Mouse (Mus musculus) cortical plate, adult 2 months (tissue): ENCODE results near the gene Lonp1. TPM values are rescaled to one million over a fixed set of nuclear protein-coding genes. Genes with fewer than 3 reads are reported as not detected.
"Not testable (repeated sequence)": the region's sequence is repeated elsewhere in the genome, so short reads cannot be mapped to it uniquely, and the experiment has no call there.

Source experiments
- H3K27ac ChIP-seq: fragments of 200-500 bp; 2 replicates; pipeline ENCODE4 v1.5.1; 2012; ENCODE audit warnings: low read length, control low read depth, inconsistent platforms; ENCODE audit not compliant: insufficient read depth
- H3K4me1 ChIP-seq: fragments of 200-500 bp; 2 replicates; pipeline ENCODE4 v1.6.1; 2011; ENCODE audit warnings: low read length; ENCODE audit not compliant: control insufficient read depth, insufficient read depth
- H3K4me3 ChIP-seq: fragments of 200-500 bp; 2 replicates; pipeline ENCODE4 v1.5.1; 2011; ENCODE audit warnings: mild to moderate bottlenecking, low read length, control low read depth; ENCODE audit not compliant: insufficient read depth
- CTCF ChIP-seq: fragments of 200-500 bp; IDR thresholded peaks from 2 replicates; pipeline ENCODE4 v1.5.1; 2011; ENCODE audit warnings: mild to moderate bottlenecking, control low read depth, low read length; ENCODE audit not compliant: insufficient read depth; ENCODE audit errors: extremely low read depth
- POLR2A ChIP-seq: fragments of 200-500 bp; IDR thresholded peaks from 2 replicates; pipeline ENCODE4 v1.6.1; 2011; ENCODE audit warnings: mild to moderate bottlenecking, low read length, control low read depth; ENCODE audit not compliant: insufficient read depth; ENCODE audit errors: extremely low read depth
- polyA plus RNA-seq: library from polyadenylated mRNA; depleted of rRNA; stranded (reverse); fragments of >200 nt; gene quantifications from 2 replicates; pipeline ENCODE4 v1.2.3, GENCODE M21; 2012

Lonp1 gene
- polyA plus RNA-seq, 1 experiment: 78.3 TPM

DNA sequence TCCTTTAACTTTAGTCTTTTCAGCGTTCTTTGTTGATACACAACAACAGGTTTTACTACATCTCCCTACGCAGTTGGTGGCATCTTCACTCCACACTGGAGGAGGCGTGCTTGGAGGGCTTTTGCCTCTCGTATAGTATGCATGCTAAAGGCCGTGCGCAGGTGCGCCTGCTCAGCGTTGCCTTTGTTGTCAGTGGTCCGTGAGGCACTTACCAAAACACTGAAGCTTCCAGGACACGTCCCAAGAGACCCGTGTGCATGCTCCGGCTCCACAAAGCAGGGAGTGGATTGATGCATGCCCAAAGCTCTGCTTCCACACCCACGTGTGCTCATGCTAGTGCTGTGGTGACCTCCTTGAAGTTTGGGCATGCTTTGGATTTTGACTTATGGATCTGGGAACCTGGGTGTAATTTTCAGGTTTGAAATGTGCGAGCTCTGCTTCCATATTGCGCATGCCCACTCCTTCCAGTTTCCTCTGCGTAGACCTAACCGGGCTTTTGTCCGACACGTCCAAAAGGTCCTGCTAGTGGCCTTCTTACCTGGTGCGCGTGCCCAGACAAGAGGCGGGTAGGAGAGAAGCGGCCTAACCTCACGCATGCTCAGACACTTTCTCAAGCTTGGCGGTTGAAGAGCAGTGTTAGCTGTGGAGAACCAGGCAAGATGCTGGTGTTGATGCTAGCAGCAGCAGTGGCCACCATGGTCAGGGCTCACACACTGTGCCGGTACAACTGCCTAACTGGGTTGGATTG is 1.0 kb upstream of the Lonp1 start, which contains the start of gene Catsperd:
TSS of gene Catsperd (plus strand) at position 614 of the 748 bp plus-strand sequence.
- TF ChIP-seq POLR2A: no peak
- TF ChIP-seq CTCF: no peak
- Histone ChIP-seq H3K27ac (no peak within 1 kb of the TSS), H3K4me1 (no peaks in the 10 kb centered on the region), H3K4me3 (peak within 1 kb of the TSS; percentile 35)

DNA sequence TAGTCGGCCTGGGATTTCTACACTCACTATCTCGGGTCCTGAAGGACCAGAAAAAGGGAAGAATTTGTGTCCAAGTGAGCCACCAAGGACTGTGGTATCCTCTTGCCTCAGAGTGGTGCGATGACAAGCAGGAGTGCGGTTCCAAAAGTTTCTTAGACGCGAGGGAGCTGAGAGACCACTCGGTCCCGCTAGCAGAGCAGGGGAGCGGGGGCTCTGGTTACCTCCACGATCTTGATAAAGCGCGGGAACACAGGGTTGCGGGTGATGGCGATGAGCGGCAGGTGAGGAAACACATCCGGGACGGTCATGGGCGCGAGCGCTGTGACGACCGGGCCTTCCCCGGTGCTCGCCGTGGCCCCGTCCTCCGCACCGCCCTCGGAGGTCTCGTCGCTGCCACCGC is 427 bp downstream of the Lonp1 start:
- H3K4me1 ChIP-seq: no peaks in the 10 kb centered on the region
- no peak for TF ChIP-seq CTCF
- TF ChIP-seq POLR2A: no peak
- peak overlapping the region; percentile 35 for H3K4me3 ChIP-seq
- no peak overlapping the region for H3K27ac ChIP-seq

DNA sequence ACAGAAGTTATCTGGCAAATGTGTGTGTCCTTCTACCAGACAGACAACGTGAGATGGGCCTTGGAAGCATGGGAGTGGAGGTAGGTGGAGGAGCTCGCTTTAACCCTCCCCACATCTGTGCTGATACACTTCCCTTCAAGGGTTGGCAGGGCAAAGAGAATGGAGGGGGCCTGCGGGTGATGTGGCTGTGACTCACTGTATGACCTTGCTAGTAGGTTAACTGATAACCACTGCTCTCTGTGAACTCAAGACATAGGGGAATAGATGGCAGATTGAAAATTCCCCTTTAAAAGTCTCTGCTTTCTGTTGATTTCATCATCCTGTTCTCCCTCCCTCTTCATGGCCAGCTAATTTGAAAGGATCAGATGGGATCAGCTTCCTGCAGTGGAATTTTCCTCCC is 1.2 kb downstream of the Lonp1 start:
- Histone ChIP-seq H3K4me3 (no peak overlapping the region; the same call in 1 of the 2 replicates), H3K4me1 (no peaks in the 10 kb centered on the region), H3K27ac (no peak overlapping the region)
- TF ChIP-seq CTCF (no peak), POLR2A (no peak)

- Histone ChIP-seq H3K4me1 (peaks cover 4% of the 10 kb centered on the region; the same call in 1 of the 2 replicates), H3K27ac (no peak overlapping the region), H3K4me3 (no peak overlapping the region)
- no peak for TF ChIP-seq POLR2A
- no peak for TF ChIP-seq CTCF
Observed at GRCm38 (mm10) chr17:56617628-56618027, 9.1 kb downstream of the Lonp1 start.

- TF ChIP-seq POLR2A: no peak
- TF ChIP-seq CTCF: no peak
- H3K4me3 ChIP-seq: no peak overlapping the region
- H3K27ac ChIP-seq: no peak overlapping the region
- H3K4me1 ChIP-seq: peaks cover 4% of the 10 kb centered on the region; the same call in 1 of the 2 replicates
Observed at GRCm38 (mm10) chr17:56616725-56617124, 10.0 kb downstream of the Lonp1 start.

DNA sequence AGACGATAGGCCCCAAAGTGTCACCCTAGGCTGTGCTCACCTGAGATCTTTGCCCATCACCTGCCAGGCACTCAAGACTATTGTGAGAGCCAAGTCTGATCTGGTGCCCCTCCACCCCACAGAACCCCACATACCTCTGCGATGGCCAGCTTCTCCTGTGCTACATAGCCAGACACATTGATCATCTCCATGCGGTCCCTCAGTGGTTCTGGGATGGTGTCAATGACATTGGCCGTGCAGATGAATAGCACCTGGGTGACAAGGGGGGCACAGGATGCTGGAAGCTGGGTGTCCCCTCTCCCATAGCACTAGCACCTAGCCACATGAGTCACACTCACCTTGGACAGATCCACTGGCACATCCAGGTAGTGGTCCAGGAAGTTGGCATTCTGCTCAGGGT is 10.9 kb downstream of the Lonp1 start:
- no peak overlapping the region for H3K27ac ChIP-seq
- H3K4me1 ChIP-seq: peaks cover 4% of the 10 kb centered on the region; the same call in 1 of the 2 replicates
- no peak overlapping the region for H3K4me3 ChIP-seq
- TF ChIP-seq CTCF (no peak), POLR2A (no peak)

DNA sequence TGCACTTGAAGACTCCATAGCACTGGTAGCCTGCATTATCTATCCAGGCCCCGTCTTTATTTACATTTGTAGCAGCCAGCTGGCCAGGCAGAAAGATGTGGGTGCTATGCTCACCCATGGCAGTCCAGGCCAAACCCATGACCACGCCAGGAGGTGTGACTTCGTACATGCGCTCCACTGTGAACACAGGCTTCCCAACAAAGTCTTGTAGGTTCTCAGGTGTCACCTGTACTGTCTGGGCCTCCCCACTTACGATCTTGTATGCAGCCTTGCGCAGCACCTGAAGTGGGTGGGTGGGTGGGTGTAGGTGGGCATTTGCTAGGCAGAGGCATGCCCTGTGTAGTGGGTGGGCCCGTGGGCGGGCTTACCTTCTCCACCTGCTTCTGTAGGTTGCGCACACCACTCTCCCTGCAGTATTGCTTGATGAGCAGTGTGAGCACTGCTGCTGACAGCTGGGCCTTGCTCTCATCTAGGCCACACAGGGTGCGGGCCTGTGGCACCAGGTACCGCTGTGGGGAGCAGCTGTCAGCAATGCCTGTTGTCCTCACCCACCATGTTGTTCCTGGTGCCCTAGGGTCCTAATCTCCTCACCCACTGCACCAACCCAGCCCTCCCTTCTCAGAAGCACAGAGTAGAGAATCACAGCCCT is 11.4 kb downstream of the Lonp1 start:
- Histone ChIP-seq H3K4me1 (peaks cover 5% of the 10 kb centered on the region; the same call in 1 of the 2 replicates), H3K4me3 (no peak overlapping the region), H3K27ac (no peak overlapping the region)
- TF ChIP-seq CTCF: no peak
- no peak for TF ChIP-seq POLR2A

DNA sequence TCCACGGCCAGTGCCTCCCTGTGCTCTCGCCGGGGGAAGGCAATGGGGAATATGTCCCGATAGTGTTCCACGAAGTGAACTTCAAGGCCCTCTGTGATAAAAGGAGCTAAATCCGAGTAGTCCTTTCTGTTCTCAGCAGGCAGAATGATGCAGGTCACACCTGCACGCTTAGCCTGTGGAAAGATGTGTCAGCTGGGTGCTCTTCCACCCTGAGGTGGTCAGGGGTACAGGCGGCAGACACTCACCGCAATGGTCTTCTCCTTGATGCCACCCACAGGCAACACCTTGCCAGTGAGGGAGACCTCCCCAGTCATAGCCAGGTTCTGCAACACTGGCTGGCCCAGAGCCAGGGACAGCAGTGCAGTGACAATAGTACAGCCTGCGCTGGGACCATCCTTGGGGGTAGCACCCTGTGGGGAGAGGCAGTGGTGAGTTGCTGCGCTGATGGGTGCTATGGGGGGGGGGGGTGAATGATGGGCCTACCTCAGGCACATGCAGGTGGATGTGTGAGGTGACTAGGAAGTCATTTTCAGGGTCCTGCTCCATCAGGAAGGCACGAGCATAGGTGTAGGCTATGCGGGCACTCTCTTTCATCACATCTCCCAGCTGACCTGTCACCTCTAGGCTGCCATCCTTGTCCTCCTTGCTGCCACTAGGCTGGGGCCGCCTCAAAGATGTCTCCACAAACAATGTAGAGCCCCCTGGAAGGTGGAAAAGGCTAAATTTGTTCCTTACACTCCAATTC is 12.1 kb downstream of the Lonp1 start:
- H3K4me3 ChIP-seq: peak overlapping the region; percentile 73; the same call in 1 of the 2 replicates

DNA sequence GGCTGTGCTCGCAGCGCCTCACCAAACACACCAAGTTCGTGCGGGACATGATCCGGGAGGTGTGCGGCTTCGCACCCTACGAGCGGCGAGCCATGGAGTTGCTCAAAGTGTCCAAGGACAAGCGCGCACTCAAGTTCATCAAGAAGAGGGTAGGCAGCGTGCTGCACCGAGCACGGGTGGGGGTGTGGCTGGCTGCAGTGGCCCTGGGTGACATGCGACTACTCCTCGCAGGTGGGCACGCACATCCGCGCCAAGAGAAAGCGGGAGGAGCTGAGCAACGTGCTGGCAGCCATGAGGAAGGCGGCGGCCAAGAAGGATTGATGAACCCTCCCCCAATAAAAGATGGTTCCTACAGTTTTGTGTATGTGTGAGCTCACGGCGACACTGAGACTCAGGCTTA is 12.8 kb downstream of the Lonp1 start:
- peak overlapping the region; percentile 91 for H3K27ac ChIP-seq
- TF ChIP-seq POLR2A: 0 out of 2 replicates have a peak, but pooled peaks have one; percentile 21
- H3K4me1 ChIP-seq: not testable (repeated sequence)

More for the DNA sequence above, 12.1 kb downstream of the Lonp1 start:
- Histone ChIP-seq H3K4me1 (peaks cover 6% of the 10 kb centered on the region; the same call in 1 of the 2 replicates), H3K27ac (no peak overlapping the region)
- no peak for TF ChIP-seq CTCF
- TF ChIP-seq POLR2A: no peak

More for the DNA sequence above, 12.8 kb downstream of the Lonp1 start:
- peak overlapping the region; percentile 73 for H3K4me3 ChIP-seq
